Mouse (Mus musculus) lung, postnatal 14 days (tissue): ENCODE measurements at regions not wholly inside any gene's neighbourhood (a gene's known extent, or its start where the extent isn't known, plus 50 kb on each side); places are given as distances from the start of the nearest gene placed in this dataset.

ENCODE experiments used
- DNase-seq: peaks from one replicate; pipeline ENCODE4 v3.0.0; 2021

- no peak for DNase-seq
Observed at GRCm38 (mm10) chr16:91156506-91156905, 61.6 kb upstream of the 4932438H23Rik start.

- peak; percentile 39 for DNase-seq
Observed at GRCm38 (mm10) chr16:91160679-91161078, 64.6 kb upstream of the Olig2 start.

- DNase-seq = no peak
Observed at GRCm38 (mm10) chr16:91161616-91162015, 63.6 kb upstream of the Olig2 start.

GRCm38 (mm10) chr16:91162381-91162780, 62.9 kb upstream of the Olig2 start:
- no peak for DNase-seq

- DNase-seq = no peak
Observed at GRCm38 (mm10) chr16:91165906-91166305, 59.4 kb upstream of the Olig2 start.

GRCm38 (mm10) chr16:91166866-91167265, 58.4 kb upstream of the Olig2 start:
- peak; percentile 24 for DNase-seq

GRCm38 (mm10) chr16:91168398-91168797, 56.9 kb upstream of the Olig2 start:
- DNase-seq = no peak

GRCm38 (mm10) chr16:91169829-91170228, 55.4 kb upstream of the Olig2 start:
- DNase-seq = peak; percentile 4

GRCm38 (mm10) chr16:91171911-91172440, 53.3 kb upstream of the Olig2 start:
- no peak for DNase-seq

GRCm38 (mm10) chr16:91172510-91172909, 52.7 kb upstream of the Olig2 start:
- no peak for DNase-seq

GRCm38 (mm10) chr16:91173241-91173640, 52.0 kb upstream of the Olig2 start:
- DNase-seq = no peak

GRCm38 (mm10) chr16:91173870-91174278, 51.4 kb upstream of the Olig2 start:
- no peak for DNase-seq

GRCm38 (mm10) chr16:91174401-91174800, 50.9 kb upstream of the Olig2 start:
- no peak for DNase-seq
